Mouse (Mus musculus) cerebellum, adult 18-20 months (tissue): ENCODE results near the gene Tut4.

Source experiments
- DNase-seq, 2 experiments: peaks; one replicate each; pipeline ENCODE4 v3.0.0; 2021

Gene Tut4

GRCm38 (mm10) chr4:108459231-108460155 lies at the start of gene Tut4:
Tut4 (plus strand) TSS chr4:108459426.
- DNase-seq, result peak; percentile 86 to 87

GRCm38 (mm10) chr4:108424587-108424986 lies 34.6 kb upstream of the Tut4 start:
- no peak for DNase-seq

DNA sequence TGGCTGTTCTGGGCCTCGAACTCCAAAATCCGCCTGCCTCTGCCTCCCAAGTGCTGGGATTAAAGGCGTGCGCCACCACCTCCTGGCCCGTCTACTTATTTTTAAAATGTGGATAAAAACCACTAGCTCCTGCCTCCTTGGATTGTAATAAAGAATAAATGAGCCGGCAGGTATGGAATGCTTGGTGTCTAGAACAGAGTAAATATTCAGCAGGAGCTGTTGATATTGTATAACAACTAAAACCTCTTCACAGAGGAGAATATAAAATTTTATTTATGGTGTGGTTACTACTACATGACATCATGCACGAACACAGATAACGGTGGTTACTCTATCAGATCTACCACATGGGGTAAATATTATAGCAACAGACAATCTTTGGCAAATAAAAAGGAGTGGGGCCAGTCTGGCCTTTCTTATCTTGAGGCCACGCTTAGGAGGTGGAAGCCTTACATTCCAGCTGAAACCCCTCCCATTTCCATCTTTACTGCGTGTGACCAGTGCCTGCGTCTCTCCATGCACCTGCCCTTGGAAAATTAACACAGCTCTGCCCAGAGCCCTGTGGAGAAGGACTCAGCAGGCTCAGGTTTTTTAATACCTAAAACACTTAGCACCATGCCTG lies 31.4 kb upstream of the Tut4 start:
- DNase-seq, result no peak

- no peak for DNase-seq
These were observed 30.9 kb upstream of the Tut4 start for GRCm38 (mm10) chr4:108428341-108428721.

DNA sequence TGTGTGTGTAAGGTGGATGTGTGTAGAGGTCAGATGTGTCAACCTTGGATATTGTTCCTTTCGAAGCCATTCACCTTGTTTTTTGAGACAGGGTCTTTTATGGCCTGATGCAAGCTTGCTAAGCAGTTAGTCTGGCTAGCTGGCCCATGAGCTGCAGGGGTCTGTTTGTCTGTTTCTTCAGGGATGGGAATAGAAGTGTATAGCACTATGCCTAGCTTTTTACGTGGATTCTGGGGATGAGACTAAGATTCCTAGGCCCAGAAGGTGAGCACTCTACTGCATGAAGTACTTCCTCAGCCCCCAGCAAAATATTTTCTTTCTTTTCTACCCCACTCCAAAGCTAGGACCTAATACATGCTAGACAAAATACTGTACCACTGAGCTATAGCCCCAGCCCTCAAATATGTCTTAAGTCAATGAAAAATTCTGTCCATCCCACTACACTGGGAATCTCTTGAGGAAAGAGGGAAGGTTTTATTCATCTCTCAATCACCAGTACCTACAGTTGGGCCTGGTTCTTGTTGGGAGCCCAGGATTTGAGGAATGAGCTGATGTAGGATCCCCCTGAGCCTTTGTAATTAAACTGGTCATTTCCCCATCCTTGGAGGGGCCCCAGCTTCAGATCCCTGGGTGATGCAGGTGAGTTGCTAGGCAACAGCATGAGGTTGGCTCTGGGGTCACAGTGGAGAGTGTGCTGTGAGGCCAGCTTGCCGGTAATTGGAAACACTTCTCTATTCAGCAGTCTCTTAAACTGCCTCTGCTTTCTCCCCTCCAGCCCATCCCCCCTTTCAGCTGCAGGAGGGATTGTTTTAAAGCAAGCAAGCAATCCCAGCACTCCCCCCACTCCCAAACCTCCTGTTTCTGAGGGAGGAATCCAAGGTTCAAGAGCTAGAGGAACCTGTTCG lies 28.3 kb upstream of the Tut4 start:
- no peak for DNase-seq

GRCm38 (mm10) chr4:108431561-108431936 lies 27.7 kb upstream of the Tut4 start:
- no peak for DNase-seq

GRCm38 (mm10) chr4:108433341-108433740 lies 25.9 kb upstream of the Tut4 start:
- DNase-seq, result no peak

GRCm38 (mm10) chr4:108434221-108434620 lies 25.0 kb upstream of the Tut4 start:
- no peak for DNase-seq

GRCm38 (mm10) chr4:108434781-108435180 lies 24.4 kb upstream of the Tut4 start:
- no peak for DNase-seq

DNA sequence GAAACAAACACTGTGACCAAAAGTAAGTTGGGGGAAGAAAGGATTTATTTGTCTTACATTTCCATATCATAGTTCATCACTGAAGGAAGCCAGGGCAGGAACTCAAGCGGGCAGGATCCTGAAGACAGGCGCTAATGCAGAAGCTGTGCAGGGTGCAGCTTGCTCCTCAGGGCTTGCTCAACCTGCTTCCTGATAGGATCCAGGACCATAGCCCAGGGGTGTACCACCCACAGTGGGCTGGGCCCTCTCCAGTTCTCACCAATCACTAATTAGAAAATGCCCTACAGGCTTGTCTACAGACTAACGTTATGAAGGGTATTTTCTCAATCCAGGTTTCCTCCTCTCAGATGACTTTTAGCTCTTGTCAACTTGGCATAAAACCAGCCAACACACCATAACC lies 23.6 kb upstream of the Tut4 start:
- no peak for DNase-seq

GRCm38 (mm10) chr4:108436225-108436624 lies 23.0 kb upstream of the Tut4 start:
- DNase-seq, result no peak

- DNase-seq, result peak; percentile 71 to 77
These were observed 21.0 kb upstream of the Tut4 start for GRCm38 (mm10) chr4:108438082-108438840.

DNA sequence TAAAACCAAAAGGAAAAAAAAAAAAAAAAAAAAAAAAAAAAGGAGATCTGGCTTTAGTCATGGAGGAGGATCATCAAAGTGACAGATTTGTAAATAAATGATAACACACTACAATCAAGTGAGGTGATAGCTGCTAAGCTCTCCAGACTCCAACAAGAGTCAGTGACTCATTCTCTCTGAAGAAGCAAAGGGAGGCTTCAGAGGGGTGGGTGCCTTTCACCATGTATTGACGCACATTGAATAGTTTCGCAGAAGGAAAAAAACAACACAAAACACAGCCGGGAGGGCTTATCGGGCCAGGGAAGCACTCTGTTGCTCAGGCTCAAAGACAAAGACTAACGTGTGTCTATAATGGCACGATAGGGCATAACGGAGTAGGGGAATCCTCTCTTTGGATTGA lies 11.1 kb upstream of the Tut4 start:
- no peak for DNase-seq

DNA sequence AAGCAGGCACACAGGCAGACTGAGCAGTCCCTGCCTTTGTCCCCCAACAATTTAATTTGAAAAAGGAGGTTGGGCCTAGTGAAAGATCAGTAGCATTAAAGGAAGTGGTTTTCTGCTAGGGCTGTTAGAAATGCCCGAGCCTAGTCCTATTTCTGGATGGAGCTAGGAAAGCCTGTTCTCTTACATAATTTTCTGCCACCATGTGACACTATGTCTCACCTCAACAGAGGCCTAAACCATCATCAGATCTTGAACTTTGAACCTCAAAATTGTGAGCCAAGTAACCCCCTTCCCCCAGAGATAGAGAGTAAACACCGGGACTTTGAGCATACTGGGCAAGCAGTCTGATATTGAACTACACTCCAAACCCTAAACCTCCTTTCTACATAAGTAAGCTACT lies 3.2 kb upstream of the Tut4 start:
- DNase-seq, result no peak

DNA sequence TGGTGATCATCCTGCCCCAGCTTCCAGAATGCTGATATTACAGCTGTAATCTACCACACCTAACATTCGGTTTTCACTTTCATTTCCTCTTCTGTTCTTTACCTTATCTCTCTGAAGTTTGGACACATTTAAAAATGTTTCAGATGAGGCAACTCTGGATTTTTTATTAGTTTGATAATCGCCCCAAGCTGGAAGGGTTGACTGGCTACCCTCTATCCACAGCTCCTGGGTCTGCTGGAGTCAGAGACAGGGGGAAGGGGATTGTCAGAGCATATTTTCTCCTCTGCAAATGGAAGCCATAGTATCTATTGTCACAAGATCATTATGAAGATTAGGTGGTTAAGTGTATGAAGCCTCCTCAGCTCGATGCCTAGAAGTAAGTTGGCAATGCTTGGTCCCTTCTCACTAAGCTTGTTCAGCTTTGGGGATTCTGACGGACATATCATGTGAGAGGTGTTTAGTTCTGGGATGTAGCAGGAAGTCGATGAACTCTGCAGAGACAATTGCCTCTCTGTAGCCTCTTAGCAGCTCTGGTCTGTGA lies 955 bp upstream of the Tut4 start:
- DNase-seq, result no peak

DNA sequence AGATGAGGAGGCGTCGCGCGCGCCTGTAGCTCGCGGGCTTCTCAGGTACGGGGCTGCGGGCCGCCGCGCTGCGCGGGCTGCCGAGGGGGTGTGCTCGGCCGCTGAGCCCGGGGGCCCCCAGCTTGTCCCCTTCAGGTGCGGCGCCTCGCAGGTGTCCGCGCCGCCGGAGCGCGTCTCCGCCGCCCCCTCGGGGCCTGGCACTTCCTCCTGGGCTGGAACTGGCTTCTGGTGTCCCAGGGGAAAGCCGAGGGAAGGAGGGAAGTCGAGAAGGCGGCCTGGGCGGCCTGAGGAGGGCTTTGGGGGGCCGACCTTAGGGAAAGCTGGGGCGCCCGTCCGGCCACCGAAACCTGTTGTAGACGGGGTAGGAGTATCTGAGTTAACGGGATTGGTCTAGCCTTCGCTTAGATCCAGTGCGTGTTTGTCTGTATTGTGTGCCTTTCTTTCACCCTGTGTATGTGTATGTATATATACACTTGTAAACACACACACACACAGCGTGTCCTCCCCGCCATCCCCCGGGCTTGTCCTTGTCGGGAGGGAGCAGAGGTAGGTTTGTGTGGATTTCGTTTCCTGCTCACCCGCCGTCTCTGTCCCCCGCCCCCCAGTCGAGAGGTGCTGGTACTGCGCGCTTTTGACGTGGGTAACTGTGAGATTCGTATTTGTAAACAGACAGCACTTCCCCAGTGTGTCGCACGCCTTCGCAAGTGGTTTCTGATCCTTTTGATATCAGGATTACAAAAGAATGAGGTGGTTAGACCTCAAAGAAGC lies 1.1 kb downstream of the Tut4 start:
- peak; percentile 74 to 78 for DNase-seq

DNA sequence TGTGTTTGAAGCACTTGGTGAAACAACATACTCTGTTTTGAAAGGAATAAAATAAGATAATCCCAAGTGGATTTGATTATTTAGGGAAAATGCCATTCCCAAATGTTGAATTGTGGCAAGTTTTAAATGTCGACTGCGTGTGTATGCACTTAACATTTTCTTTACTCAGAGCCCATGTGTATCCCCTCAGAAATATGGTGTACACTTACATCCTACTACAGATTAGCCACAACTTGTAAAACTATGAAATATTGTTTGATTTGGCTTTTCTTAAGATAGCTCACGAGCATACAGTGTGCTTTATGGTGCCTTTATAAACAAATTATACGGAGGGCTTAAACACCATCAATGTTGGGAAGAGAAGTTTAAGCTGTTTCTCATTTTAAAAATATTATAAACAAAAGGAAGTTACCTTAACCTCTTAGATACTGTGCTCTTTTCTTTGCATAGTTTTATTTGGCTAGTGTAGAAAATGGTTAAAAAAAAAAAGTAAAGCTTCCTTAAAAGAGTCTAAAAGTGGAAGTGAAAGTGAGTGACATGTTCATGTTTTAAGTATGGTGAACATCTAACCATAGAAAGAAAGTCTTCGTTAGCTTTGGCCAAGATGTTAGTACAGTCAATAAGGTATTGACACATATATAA lies 2.2 kb downstream of the Tut4 start:
- no peak for DNase-seq

DNA sequence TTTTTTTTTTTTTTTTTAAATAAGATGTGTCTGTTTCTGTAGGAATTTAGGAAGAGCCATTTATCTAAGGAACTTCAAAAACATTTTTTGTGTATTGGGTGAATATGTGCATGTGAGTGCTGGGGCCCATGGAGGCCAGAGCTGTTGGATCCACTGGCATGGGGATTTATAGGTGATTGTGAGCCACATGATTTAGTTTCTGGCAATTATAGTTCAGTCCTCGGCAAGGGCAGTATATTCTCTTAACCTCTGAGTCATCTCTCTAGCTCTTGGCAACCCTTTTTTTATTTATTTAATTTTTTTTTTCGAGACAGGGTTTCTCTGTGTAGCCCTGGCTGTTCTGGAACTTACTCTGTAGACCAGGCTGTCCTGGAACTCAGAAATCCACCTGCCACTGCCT lies 14.4 kb downstream of the Tut4 start:
- DNase-seq, result no peak

DNA sequence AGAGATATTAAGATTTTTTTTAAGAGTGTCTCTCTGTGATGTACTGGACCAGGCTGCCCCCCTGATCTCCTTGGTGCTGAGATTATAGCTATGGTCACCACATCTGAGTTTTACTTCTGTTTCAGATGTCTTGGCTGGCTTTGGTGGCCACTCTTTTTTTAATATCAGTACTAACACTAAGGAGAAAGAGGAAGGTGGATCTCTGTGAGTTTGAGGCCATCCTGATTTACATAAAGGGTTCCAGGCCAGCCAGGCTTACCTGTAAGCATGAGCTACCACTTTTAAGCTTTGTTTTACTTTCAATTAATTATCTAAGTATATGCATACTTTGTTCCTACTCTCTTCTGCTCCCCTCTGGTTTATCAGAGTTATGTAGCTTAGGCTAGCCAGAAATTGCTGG lies 23.6 kb downstream of the Tut4 start:
- DNase-seq, result no peak

DNA sequence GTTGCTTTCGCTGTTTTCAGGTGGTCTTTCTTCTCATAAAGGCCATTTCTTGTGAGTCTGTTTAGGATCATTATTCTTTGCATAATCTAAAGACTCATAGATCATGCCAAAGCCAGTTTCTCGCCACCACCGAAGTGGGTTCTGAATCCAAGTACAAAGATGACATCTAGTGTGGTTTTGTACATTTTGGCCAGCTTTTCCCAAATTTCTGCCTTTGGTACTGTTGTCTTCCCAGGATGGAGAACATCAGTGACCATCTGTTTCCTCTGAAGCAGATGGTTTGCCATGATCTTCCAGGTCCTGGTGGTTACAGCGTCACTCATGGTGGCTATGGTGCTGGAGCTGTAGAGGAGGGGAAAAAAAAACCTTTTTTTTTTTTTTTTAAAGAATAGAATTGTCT lies 25.0 kb downstream of the Tut4 start:
- DNase-seq, result peak; percentile 79 to 89

DNA sequence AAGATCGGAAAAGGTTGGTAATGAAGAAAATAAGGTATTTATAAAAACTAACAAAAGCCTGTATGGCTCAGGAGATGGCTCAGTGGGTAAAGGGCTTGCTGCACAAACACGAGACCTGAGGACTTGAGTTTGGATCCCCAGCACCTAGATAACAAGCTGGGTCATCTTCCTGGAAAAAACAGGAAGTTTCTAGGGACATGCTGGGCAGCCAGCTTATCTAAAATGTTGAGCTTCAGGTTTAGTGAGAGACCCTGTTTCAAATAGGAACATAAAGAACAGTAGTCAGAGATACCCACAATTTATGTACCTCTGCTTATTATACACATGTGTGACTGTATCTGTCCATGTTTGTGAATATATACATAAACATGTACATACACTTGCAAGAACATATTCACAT lies 43.8 kb downstream of the Tut4 start:
- no peak for DNase-seq
